Mouse (Mus musculus): ENCODE measurements around the gene Ncoa7. TPM values are rescaled to one million over a fixed set of nuclear protein-coding genes. Genes with fewer than 3 reads are reported as not detected.
A peak's percentile ranks its signal among the peaks of the same experiment; 100 is the strongest.

Ncoa7 gene
- polyA plus RNA-seq, 1 experiment from 2014 or later = 7.4 TPM

DNA sequence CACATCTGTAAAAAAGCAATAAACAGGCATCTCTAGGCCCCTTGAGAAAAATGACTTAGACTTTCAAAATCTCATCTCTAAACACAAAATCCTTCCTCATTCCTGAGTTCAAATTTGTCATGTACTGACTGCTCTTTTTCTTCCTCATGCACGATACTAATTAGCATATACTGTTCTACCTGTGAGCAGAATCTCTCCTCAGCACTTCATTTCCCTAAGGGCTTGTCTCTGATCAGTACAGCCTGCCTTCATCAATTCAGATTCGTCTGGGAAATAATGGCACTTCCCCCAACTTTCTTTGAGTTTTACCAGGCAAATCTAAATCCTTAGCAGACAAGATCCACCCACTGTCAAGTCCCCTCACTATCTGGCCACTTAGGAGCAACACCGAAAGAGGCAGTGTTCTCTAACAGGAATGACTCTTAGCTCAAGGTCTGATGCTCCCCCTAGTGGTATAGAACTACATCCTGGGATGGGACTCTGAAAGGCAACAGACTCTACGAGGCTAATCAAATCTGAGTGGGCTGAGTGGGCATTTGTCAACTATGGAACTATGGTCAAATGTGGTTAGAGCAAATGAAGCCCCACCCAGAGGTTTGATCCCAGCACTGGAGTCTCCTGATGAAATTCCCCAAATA, 84.3 kb downstream of the Ncoa7 start:
- no peaks in the 10 kb centered on the region for H3K9me3 ChIP-seq (ENCODE audit: control insufficient read depth, low read length)
- DNase-seq (ENCODE audit: low spot score) (peak; percentile 47), ATAC-seq (ENCODE audit: insufficient read depth, low FRiP score, low TSS enrichment) (peak; percentile 49; the same call in 1 of the 2 replicates)
- 26% methylated on average over 4 of the region's 4 CpGs for WGBS
- H3K36me3 ChIP-seq (ENCODE audit: control insufficient read depth, insufficient read depth, low read length) = no peaks in the 10 kb centered on the region
- H3K4me1 ChIP-seq (ENCODE audit: control insufficient read depth, insufficient read depth, low read length) = no peaks in the 10 kb centered on the region
- H3K4me2 ChIP-seq (ENCODE audit: low read depth) = no peak overlapping the region
- no peak overlapping the region for H3K4me3 ChIP-seq (ENCODE audit: low read depth, low read length)
- H3K9ac ChIP-seq (ENCODE audit: low read length) = no peak overlapping the region
- no peaks in the 10 kb centered on the region for H3K27me3 ChIP-seq (ENCODE audit: control insufficient read depth, insufficient read depth, low read length)
- H3K27ac ChIP-seq (ENCODE audit: low read depth, low read length) = no peak overlapping the region

GRCm38 (mm10) chr10:30716171-30716570, 87.0 kb downstream of the Ncoa7 start:
- Histone ChIP-seq H3K27ac (ENCODE audit: low read depth, low read length) (no peak overlapping the region), H3K36me3 (ENCODE audit: control insufficient read depth, insufficient read depth, low read length) (no peaks in the 10 kb centered on the region), H3K27me3 (ENCODE audit: control insufficient read depth, insufficient read depth, low read length) (no peaks in the 10 kb centered on the region), H3K9me3 (ENCODE audit: control insufficient read depth, low read length) (no peaks in the 10 kb centered on the region), H3K4me3 (ENCODE audit: low read depth, low read length) (no peak overlapping the region), H3K9ac (ENCODE audit: low read length) (no peak overlapping the region), H3K4me2 (ENCODE audit: low read depth) (no peak overlapping the region), H3K4me1 (ENCODE audit: control insufficient read depth, insufficient read depth, low read length) (no peaks in the 10 kb centered on the region)
- DNase-seq (ENCODE audit: low spot score) (no peak), ATAC-seq (ENCODE audit: insufficient read depth, low FRiP score, low TSS enrichment) (no peak)

- no peak overlapping the region for H3K9ac ChIP-seq (ENCODE audit: low read length)
- no peaks in the 10 kb centered on the region for H3K36me3 ChIP-seq (ENCODE audit: control insufficient read depth, insufficient read depth, low read length)
- no peaks in the 10 kb centered on the region for H3K27me3 ChIP-seq (ENCODE audit: control insufficient read depth, insufficient read depth, low read length)
- H3K4me1 ChIP-seq (ENCODE audit: control insufficient read depth, insufficient read depth, low read length) = no peaks in the 10 kb centered on the region
- no peak for DNase-seq (ENCODE audit: low spot score)
- no peak for ATAC-seq (ENCODE audit: insufficient read depth, low FRiP score, low TSS enrichment)
- H3K9me3 ChIP-seq (ENCODE audit: control insufficient read depth, low read length) = no peaks in the 10 kb centered on the region
- WGBS = 79% methylated on average over 1 of the region's 1 CpGs
- no peak overlapping the region for H3K27ac ChIP-seq (ENCODE audit: low read depth, low read length)
- H3K4me3 ChIP-seq (ENCODE audit: low read depth, low read length) = no peak overlapping the region
- no peak overlapping the region for H3K4me2 ChIP-seq (ENCODE audit: low read depth)
These were observed 90.6 kb downstream of the Ncoa7 start for GRCm38 (mm10) chr10:30712540-30712939.

DNA sequence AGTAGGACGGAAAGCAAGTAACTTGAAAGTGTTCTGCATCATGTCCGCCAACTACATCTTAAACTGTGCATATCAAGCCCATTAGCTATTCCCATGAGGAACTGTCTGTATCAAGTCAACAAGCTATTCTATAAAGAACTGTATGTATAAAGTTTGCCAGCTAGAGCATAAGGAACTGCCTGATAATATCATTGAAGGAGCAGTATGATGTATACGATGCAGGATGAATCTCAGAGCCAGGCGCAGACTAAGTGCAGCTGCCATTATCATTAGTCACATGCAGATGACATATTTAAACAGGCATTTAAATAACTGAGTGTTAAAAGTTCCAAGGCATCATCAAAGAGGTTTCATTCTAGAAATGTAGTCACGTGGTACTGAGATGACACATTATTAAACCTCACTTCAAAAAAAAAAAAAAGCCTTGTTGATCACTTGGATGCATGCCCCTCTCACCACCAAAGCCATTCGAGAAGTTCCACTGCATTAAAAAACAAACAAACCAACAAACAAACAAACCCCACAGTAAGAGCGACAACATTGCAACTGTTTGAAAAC, 93.2 kb downstream of the Ncoa7 start:
- WGBS = 93% methylated on average over 7 of the region's 7 CpGs
- no peak for ATAC-seq (ENCODE audit: insufficient read depth, low FRiP score, low TSS enrichment)

DNA sequence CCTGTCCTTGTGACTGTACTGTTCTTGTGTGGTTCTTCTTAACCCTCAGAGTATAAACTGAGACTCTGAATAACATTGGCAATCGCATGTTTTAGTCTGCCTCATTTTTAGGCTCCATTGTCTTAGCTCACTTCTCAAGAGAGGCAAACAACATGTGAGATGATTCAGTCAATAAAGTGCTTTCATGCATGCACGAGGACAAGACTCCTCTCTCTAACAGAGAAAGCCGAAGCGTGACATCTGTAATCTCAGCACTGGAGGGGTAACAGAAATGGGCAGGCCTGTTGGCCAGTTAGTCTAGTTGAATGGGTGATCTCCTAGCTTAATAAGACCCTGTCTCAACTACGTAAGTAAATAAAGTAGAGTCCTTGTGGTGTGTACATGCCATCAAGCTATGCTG, 95.1 kb downstream of the Ncoa7 start:
- Histone ChIP-seq H3K4me3 (ENCODE audit: low read depth, low read length) (no peak overlapping the region), H3K36me3 (ENCODE audit: control insufficient read depth, insufficient read depth, low read length) (no peaks in the 10 kb centered on the region), H3K27ac (ENCODE audit: low read depth, low read length) (no peak overlapping the region), H3K9me3 (ENCODE audit: control insufficient read depth, low read length) (no peaks in the 10 kb centered on the region), H3K4me1 (ENCODE audit: control insufficient read depth, insufficient read depth, low read length) (no peaks in the 10 kb centered on the region), H3K9ac (ENCODE audit: low read length) (no peak overlapping the region), H3K27me3 (ENCODE audit: control insufficient read depth, insufficient read depth, low read length) (no peaks in the 10 kb centered on the region), H3K4me2 (ENCODE audit: low read depth) (no peak overlapping the region)
- 86% methylated on average over 5 of the region's 5 CpGs for WGBS
- DNase-seq (ENCODE audit: low spot score) (no peak), ATAC-seq (ENCODE audit: insufficient read depth, low FRiP score, low TSS enrichment) (no peak)

More for the DNA sequence above, 93.2 kb downstream of the Ncoa7 start:
- DNase-seq (ENCODE audit: low spot score) = no peak
- H3K4me1 ChIP-seq (ENCODE audit: control insufficient read depth, insufficient read depth, low read length) = no peaks in the 10 kb centered on the region
- H3K9me3 ChIP-seq (ENCODE audit: control insufficient read depth, low read length) = no peaks in the 10 kb centered on the region
- no peaks in the 10 kb centered on the region for H3K36me3 ChIP-seq (ENCODE audit: control insufficient read depth, insufficient read depth, low read length)
- H3K4me2 ChIP-seq (ENCODE audit: low read depth) = no peak overlapping the region
- no peaks in the 10 kb centered on the region for H3K27me3 ChIP-seq (ENCODE audit: control insufficient read depth, insufficient read depth, low read length)
- no peak overlapping the region for H3K9ac ChIP-seq (ENCODE audit: low read length)
- H3K27ac ChIP-seq (ENCODE audit: low read depth, low read length) = no peak overlapping the region
- H3K4me3 ChIP-seq (ENCODE audit: low read depth, low read length) = no peak overlapping the region

GRCm38 (mm10) chr10:30702663-30703062, 100.5 kb downstream of the Ncoa7 start:
- H3K4me2 ChIP-seq (ENCODE audit: low read depth) = no peak overlapping the region
- no peak overlapping the region for H3K9ac ChIP-seq (ENCODE audit: low read length)
- no peaks in the 10 kb centered on the region for H3K27me3 ChIP-seq (ENCODE audit: control insufficient read depth, insufficient read depth, low read length)
- no peak for ATAC-seq (ENCODE audit: insufficient read depth, low FRiP score, low TSS enrichment)
- no peak overlapping the region for H3K4me3 ChIP-seq (ENCODE audit: low read depth, low read length)
- no peaks in the 10 kb centered on the region for H3K9me3 ChIP-seq (ENCODE audit: control insufficient read depth, low read length)
- no peaks in the 10 kb centered on the region for H3K36me3 ChIP-seq (ENCODE audit: control insufficient read depth, insufficient read depth, low read length)
- H3K27ac ChIP-seq (ENCODE audit: low read depth, low read length) = no peak overlapping the region
- WGBS = 94% methylated on average over 1 of the region's 1 CpGs
- no peaks in the 10 kb centered on the region for H3K4me1 ChIP-seq (ENCODE audit: control insufficient read depth, insufficient read depth, low read length)
- no peak for DNase-seq (ENCODE audit: low spot score)

DNA sequence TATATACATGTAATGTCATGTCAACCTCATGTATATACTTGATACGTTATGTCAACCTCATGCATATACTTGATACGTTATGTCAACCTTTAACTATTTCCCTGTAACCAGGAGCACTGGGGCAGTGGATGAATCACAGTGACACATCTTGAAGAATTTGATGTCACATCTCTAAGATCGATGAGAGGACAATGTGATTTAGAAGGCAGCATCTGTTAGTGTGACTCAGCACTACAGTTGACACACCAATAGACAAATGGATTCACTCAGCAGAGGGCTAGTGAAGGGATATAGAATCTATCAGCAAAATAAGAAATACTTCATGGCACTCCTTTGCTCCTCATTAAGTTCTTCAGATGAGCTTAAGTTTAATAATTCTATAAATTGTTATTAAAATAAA, 116.3 kb downstream of the Ncoa7 start:
- ATAC-seq (ENCODE audit: insufficient read depth, low FRiP score, low TSS enrichment) (no peak), DNase-seq (ENCODE audit: low spot score) (no peak)
- no peak overlapping the region for H3K4me2 ChIP-seq (ENCODE audit: low read depth)
- 96% methylated on average over 3 of the region's 3 CpGs for WGBS
- no peaks in the 10 kb centered on the region for H3K36me3 ChIP-seq (ENCODE audit: control insufficient read depth, insufficient read depth, low read length)
- H3K27ac ChIP-seq (ENCODE audit: low read depth, low read length) = no peak overlapping the region
- H3K9me3 ChIP-seq (ENCODE audit: control insufficient read depth, low read length) = no peaks in the 10 kb centered on the region
- no peaks in the 10 kb centered on the region for H3K4me1 ChIP-seq (ENCODE audit: control insufficient read depth, insufficient read depth, low read length)
- H3K4me3 ChIP-seq (ENCODE audit: low read depth, low read length) = no peak overlapping the region
- no peaks in the 10 kb centered on the region for H3K27me3 ChIP-seq (ENCODE audit: control insufficient read depth, insufficient read depth, low read length)
- H3K9ac ChIP-seq (ENCODE audit: low read length) = no peak overlapping the region

DNA sequence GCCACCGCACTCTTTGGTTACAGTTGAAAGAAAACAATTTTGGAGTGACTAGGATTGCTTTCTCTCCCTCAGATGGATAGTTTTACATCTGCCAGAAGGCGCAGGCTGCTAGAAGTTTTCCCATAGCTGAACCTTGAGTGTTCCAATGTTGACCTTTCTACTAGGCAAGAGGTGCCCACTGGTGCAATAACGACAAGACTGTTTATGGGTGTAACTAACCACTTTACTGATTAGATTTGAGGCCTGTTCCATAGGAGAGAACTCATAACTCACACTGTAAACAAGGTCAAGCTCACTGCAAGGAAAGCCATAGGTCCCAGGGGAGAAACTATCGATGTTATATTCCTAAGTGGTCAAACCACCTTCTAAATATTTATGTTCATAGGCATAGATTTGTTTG, 119.7 kb downstream of the Ncoa7 start:
- Histone ChIP-seq H3K36me3 (ENCODE audit: control insufficient read depth, insufficient read depth, low read length) (no peaks in the 10 kb centered on the region), H3K9ac (ENCODE audit: low read length) (no peak overlapping the region), H3K9me3 (ENCODE audit: control insufficient read depth, low read length) (no peaks in the 10 kb centered on the region), H3K4me1 (ENCODE audit: control insufficient read depth, insufficient read depth, low read length) (no peaks in the 10 kb centered on the region), H3K27me3 (ENCODE audit: control insufficient read depth, insufficient read depth, low read length) (no peaks in the 10 kb centered on the region), H3K4me3 (ENCODE audit: low read depth, low read length) (no peak overlapping the region), H3K27ac (ENCODE audit: low read depth, low read length) (no peak overlapping the region), H3K4me2 (ENCODE audit: low read depth) (no peak overlapping the region)
- DNase-seq (ENCODE audit: low spot score) = no peak
- ATAC-seq (ENCODE audit: insufficient read depth, low FRiP score, low TSS enrichment) = no peak
- 91% methylated on average over 4 of the region's 4 CpGs for WGBS

- Histone ChIP-seq H3K4me2 (ENCODE audit: low read depth) (no peak overlapping the region), H3K4me3 (ENCODE audit: low read depth, low read length) (no peak overlapping the region), H3K4me1 (ENCODE audit: control insufficient read depth, insufficient read depth, low read length) (no peaks in the 10 kb centered on the region), H3K27me3 (ENCODE audit: control insufficient read depth, insufficient read depth, low read length) (no peaks in the 10 kb centered on the region), H3K27ac (ENCODE audit: low read depth, low read length) (no peak overlapping the region), H3K9ac (ENCODE audit: low read length) (no peak overlapping the region), H3K36me3 (ENCODE audit: control insufficient read depth, insufficient read depth, low read length) (no peaks in the 10 kb centered on the region), H3K9me3 (ENCODE audit: control insufficient read depth, low read length) (no peaks in the 10 kb centered on the region)
- 94% methylated on average over 2 of the region's 2 CpGs for WGBS
- no peak for DNase-seq (ENCODE audit: low spot score)
- no peak for ATAC-seq (ENCODE audit: insufficient read depth, low FRiP score, low TSS enrichment)
These were observed 123.4 kb downstream of the Ncoa7 start for GRCm38 (mm10) chr10:30679756-30680155.
